Mouse (Mus musculus) cortical plate, adult 2 months (tissue): ENCODE results near the gene Pax3.

Experiments used
- CTCF ChIP-seq: fragments of 200-500 bp; IDR thresholded peaks from 2 replicates; pipeline ENCODE4 v1.5.1; 2011; ENCODE audit warnings: mild to moderate bottlenecking, control low read depth, low read length; ENCODE audit not compliant: insufficient read depth; ENCODE audit errors: extremely low read depth
- POLR2A ChIP-seq: fragments of 200-500 bp; IDR thresholded peaks from 2 replicates; pipeline ENCODE4 v1.6.1; 2011; ENCODE audit warnings: mild to moderate bottlenecking, low read length, control low read depth; ENCODE audit not compliant: insufficient read depth; ENCODE audit errors: extremely low read depth

DNA sequence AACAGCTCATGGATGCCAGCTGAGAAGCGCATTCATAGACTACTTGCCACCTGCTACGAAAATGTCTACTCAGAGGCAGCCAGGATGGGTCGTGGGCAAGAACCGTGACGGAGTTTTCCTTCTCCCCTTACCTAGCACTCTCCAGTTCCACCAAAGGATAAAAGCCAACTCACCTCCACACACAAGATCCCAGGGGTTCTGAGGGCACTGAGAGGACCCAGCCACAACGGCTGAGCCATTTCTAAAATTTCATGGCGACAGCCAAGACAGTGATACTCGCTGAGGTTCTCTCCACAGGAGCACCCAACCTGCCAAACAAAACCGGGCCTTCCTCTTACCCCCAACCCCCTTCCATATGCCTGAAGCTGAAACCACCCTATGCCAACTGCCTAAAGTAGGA is 2.3 kb upstream of the Pax3 start:
- no peak for TF ChIP-seq CTCF
- TF ChIP-seq POLR2A = no peak
